Mouse (Mus musculus) forebrain, embryonic 12.5 days (tissue): ENCODE data around the gene Ubqln4. TPM values are rescaled to one million over a fixed set of nuclear protein-coding genes. Genes with fewer than 3 reads are reported as not detected.
A peak's percentile ranks its signal among the peaks of the same experiment; 100 is the strongest.

Experiments
- ATAC-seq: fragments of 200-750 bp; cut with Nextera tagmentation; 2 replicates; pipeline ENCODE4 v1.8.0; 2017; ENCODE audit warnings: moderate TSS enrichment; ENCODE audit not compliant: low FRiP score
- H3K27ac ChIP-seq: fragments of 300-500 bp; sonication (generic); 2 replicates; pipeline ENCODE4 v1.5.1; 2016; ENCODE audit warnings: mild to moderate bottlenecking
- H3K27me3 ChIP-seq: fragments of 300-500 bp; sonication (generic); 2 replicates; pipeline ENCODE4 v1.6.1; 2016; ENCODE audit warnings: mild to moderate bottlenecking
- H3K36me3 ChIP-seq: fragments of 300-500 bp; sonication (generic); replicated peaks from 2 replicates; pipeline ENCODE4 v1.6.1; 2016; ENCODE audit warnings: mild to moderate bottlenecking
- H3K4me1 ChIP-seq: fragments of 300-500 bp; sonication (generic); 2 replicates; pipeline ENCODE4 v1.6.1; 2016
- H3K4me2 ChIP-seq: fragments of 300-500 bp; sonication (generic); 2 replicates; pipeline ENCODE4 v1.6.1; 2016; ENCODE audit warnings: mild to moderate bottlenecking, moderate library complexity
- H3K4me3 ChIP-seq: fragments of 300-500 bp; sonication (generic); replicated peaks from 2 replicates; pipeline ENCODE4 v1.5.1; 2016; ENCODE audit warnings: mild to moderate bottlenecking
- H3K9ac ChIP-seq: fragments of 300-500 bp; sonication (generic); 2 replicates; pipeline ENCODE4 v1.6.1; 2016; ENCODE audit warnings: mild to moderate bottlenecking
- H3K9me3 ChIP-seq: fragments of 300-500 bp; sonication (generic); 2 replicates; pipeline ENCODE4 v1.6.1; 2016
- WGBS: fragments of 180-500 bp; shearing (Covaris S2); methylation state at CpG from one replicate; pipeline ENCODE4 v1.1.7; 2016; 5-methylcytosine and 5-hydroxymethylcytosine counted together
- polyA plus RNA-seq: library from polyadenylated mRNA; unstranded; fragments of >200 nt; fragmentation: Nextera tagmentation; extraction: Ambion mirVana; gene quantifications from 2 replicates; pipeline ENCODE4 v1.2.1, GENCODE M21; 2016

Gene Ubqln4
- polyA plus RNA-seq = 64.1 and 64.4 TPM in 2 replicates

DNA sequence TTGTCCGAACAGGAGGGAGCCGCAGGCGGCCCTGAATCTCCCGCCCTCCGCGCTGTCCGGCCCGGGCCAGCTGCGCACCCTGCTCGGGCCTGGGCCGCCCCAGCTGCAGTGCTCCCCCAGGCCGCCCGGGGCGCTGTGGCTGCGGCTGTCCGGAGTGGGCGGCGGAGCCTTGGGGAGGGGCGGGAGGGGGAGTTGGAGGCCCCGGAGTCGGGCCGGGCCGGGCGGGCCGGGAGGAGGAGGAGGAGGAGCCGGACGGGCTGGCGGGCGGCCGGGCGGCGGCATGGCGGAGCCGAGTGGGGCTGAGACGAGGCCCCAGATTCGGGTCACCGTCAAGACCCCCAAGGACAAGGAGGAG, at the start of gene Ubqln4:
Ubqln4 (plus strand) TSS at position 234 of the 355 bp plus-strand sequence.
- WGBS = 0% methylated on average over 34 of the region's 37 CpGs
- Histone ChIP-seq H3K27ac (peak within 1 kb of the TSS; percentile 95), H3K4me3 (peak within 1 kb of the TSS; percentile 83), H3K9me3 (no peaks in the 10 kb centered on the region), H3K9ac (peak within 1 kb of the TSS; percentile 96), H3K36me3 (peaks cover 29% of the 10 kb centered on the region), H3K27me3 (no peaks in the 10 kb centered on the region), H3K4me2 (peak within 1 kb of the TSS; percentile 62), H3K4me1 (peaks cover 37% of the 10 kb centered on the region)
- ATAC-seq = peak; percentile 90

GRCm38 (mm10) chr3:88503881-88504746, 49.4 kb upstream of the Ubqln4 start:
- no peak for ATAC-seq
- Histone ChIP-seq H3K27ac (no peak overlapping the region), H3K9ac (no peak overlapping the region), H3K4me1 (peaks cover 23% of the 10 kb centered on the region), H3K9me3 (no peaks in the 10 kb centered on the region), H3K4me2 (no peak overlapping the region), H3K27me3 (peaks cover 48% of the 10 kb centered on the region), H3K36me3 (no peaks in the 10 kb centered on the region), H3K4me3 (no peak overlapping the region)
- 40% methylated on average over 8 of the region's 8 CpGs for WGBS

GRCm38 (mm10) chr3:88505081-88505480, 48.5 kb upstream of the Ubqln4 start:
- Histone ChIP-seq H3K27me3 (peaks cover 48% of the 10 kb centered on the region), H3K4me1 (peaks cover 33% of the 10 kb centered on the region)

DNA sequence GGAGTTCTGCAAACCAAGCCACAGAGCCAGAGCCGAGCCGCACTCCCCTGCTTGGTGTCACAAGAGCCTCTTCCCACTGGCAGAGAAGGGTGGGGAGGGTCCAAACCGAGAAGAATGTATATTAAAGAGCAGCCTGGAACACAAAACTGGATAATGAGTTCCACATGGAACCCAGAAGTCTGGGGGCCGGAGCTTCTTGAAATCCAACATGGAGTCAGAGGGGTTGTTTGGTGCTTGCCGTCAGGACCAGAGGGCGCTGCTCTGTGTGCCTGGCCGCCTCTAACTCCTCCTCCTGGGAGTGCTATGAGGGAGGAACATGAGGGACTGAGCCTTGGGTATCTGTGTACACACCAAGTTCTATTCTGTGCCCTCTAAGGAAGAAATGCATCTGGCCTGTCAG, 47.8 kb upstream of the Ubqln4 start:
- H3K9ac ChIP-seq = no peak overlapping the region
- H3K27ac ChIP-seq = no peak overlapping the region
- no peak overlapping the region for H3K4me3 ChIP-seq
- no peak for ATAC-seq
- H3K4me1 ChIP-seq = peaks cover 40% of the 10 kb centered on the region
- H3K27me3 ChIP-seq = peaks cover 46% of the 10 kb centered on the region
- WGBS = 49% methylated on average over 7 of the region's 7 CpGs
- no peak overlapping the region for H3K4me2 ChIP-seq
- no peaks in the 10 kb centered on the region for H3K9me3 ChIP-seq
- no peaks in the 10 kb centered on the region for H3K36me3 ChIP-seq

More at GRCm38 (mm10) chr3:88505081-88505480, 48.5 kb upstream of the Ubqln4 start:
- Histone ChIP-seq H3K4me3 (no peak overlapping the region), H3K9ac (no peak overlapping the region), H3K36me3 (no peaks in the 10 kb centered on the region), H3K9me3 (no peaks in the 10 kb centered on the region), H3K4me2 (no peak overlapping the region), H3K27ac (no peak overlapping the region)
- WGBS = 67% methylated on average over 6 of the region's 6 CpGs
- no peak for ATAC-seq

DNA sequence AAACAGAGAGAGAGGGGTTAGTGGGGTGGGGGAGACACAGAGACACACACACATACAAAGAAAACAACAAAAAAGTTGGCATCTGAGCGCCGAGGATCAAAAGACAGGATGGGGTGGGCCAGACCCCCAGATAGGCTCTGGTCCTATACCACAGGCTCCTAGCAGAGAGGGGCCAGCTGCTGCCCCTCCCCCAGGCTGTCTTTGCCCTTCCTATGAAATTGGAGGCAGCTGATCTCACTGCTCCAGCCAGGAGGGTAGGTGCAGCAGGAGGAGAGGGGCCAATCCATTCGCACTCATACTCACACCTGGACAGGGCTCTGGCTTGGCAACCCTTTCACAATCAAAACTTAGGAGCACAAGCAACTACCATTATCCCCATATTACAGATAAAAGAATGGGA, 44.3 kb upstream of the Ubqln4 start:
- peaks cover 11% of the 10 kb centered on the region; the same call in 1 of the 2 replicates for H3K27me3 ChIP-seq
- ATAC-seq = no peak
- H3K36me3 ChIP-seq = no peaks in the 10 kb centered on the region
- peak overlapping the region; percentile 93 for H3K27ac ChIP-seq
- peak overlapping the region; percentile 37 for H3K4me3 ChIP-seq
- peak overlapping the region; percentile 54; the same call in 1 of the 2 replicates for H3K9ac ChIP-seq
- WGBS = 63% methylated on average over 3 of the region's 3 CpGs
- peak overlapping the region; percentile 58 for H3K4me2 ChIP-seq
- peaks cover 45% of the 10 kb centered on the region for H3K4me1 ChIP-seq
- no peaks in the 10 kb centered on the region for H3K9me3 ChIP-seq

GRCm38 (mm10) chr3:88509692-88510420, 43.7 kb upstream of the Ubqln4 start, which contains the start of gene Lmna:
Gene Lmna (minus strand): TSS chr3:88509956.
- peak; percentile 97 for ATAC-seq
- Histone ChIP-seq H3K9ac (peak within 1 kb of the TSS; percentile 54), H3K27me3 (peaks cover 8% of the 10 kb centered on the region; the same call in 1 of the 2 replicates), H3K36me3 (no peaks in the 10 kb centered on the region), H3K4me1 (peaks cover 45% of the 10 kb centered on the region), H3K9me3 (no peaks in the 10 kb centered on the region), H3K4me3 (peak within 1 kb of the TSS; percentile 37), H3K27ac (peak within 1 kb of the TSS; percentile 93), H3K4me2 (peak within 1 kb of the TSS; percentile 58)
- under 1% methylated on average over 31 of the region's 31 CpGs for WGBS

GRCm38 (mm10) chr3:88510421-88511289, 42.9 kb upstream of the Ubqln4 start:
- no peak; the same call in 1 of the 2 replicates for ATAC-seq
- peaks cover 45% of the 10 kb centered on the region for H3K4me1 ChIP-seq

GRCm38 (mm10) chr3:88511559-88511958, 42.0 kb upstream of the Ubqln4 start:
- WGBS = 73% methylated on average over 4 of the region's 4 CpGs
- H3K27ac ChIP-seq = no peak overlapping the region
- no peaks in the 10 kb centered on the region for H3K36me3 ChIP-seq
- peaks cover 8% of the 10 kb centered on the region; the same call in 1 of the 2 replicates for H3K27me3 ChIP-seq
- no peak overlapping the region for H3K4me3 ChIP-seq
- H3K9me3 ChIP-seq = no peaks in the 10 kb centered on the region
- no peak overlapping the region for H3K9ac ChIP-seq
- H3K4me1 ChIP-seq = peaks cover 45% of the 10 kb centered on the region
- ATAC-seq = no peak
- no peak overlapping the region for H3K4me2 ChIP-seq

More at GRCm38 (mm10) chr3:88510421-88511289, 42.9 kb upstream of the Ubqln4 start:
- Histone ChIP-seq H3K36me3 (no peaks in the 10 kb centered on the region), H3K4me3 (peak overlapping the region; percentile 37), H3K4me2 (peak overlapping the region; percentile 58), H3K27ac (peak overlapping the region; percentile 93), H3K9ac (peak overlapping the region; percentile 54), H3K9me3 (no peaks in the 10 kb centered on the region), H3K27me3 (peaks cover 6% of the 10 kb centered on the region; the same call in 1 of the 2 replicates)
- WGBS = 51% methylated on average over 13 of the region's 13 CpGs

DNA sequence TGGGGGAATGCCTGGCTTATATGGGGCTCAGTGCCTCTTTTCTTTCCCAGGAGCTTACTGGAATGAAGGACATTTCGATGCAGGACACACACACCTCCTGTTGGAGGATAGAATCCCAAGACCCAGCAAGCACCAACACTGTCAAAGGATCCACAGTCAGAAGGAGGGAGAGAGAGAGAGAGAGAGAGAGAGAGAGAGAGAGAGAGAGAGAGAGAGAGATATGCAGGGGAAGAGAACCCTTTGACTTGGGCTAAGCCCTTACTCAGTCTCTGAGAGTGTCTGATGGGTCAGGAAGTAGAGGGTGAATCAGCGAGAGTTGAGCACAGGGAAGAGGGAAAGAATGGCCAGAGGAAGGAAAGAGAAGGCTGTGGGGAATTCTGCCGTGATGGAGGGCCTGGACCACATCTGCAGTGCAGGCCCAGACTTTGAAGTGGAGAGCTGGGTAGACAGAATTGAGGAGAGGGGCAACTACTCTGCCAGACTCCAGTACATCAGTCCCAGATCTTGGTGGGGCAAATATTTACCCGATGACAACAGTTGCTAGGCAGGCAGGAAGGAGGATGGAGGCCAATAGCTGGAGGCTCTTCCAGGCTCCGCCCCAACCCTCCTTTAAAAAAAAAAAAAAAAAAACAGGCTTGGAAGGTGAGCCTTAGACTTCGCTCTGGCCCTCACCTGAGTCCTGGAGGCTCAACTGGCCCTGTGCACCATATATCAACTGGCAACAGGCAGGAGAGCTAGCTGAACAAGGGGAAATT, 41.2 kb upstream of the Ubqln4 start:
- H3K4me2 ChIP-seq = no peak overlapping the region
- peaks cover 45% of the 10 kb centered on the region for H3K4me1 ChIP-seq
- no peaks in the 10 kb centered on the region for H3K9me3 ChIP-seq
- 0 out of 2 replicates have a peak overlapping the region, but pooled peaks have one; percentile 38 for H3K27ac ChIP-seq
- peaks cover 9% of the 10 kb centered on the region; the same call in 1 of the 2 replicates for H3K27me3 ChIP-seq
- no peaks in the 10 kb centered on the region for H3K36me3 ChIP-seq
- no peak overlapping the region for H3K9ac ChIP-seq
- H3K4me3 ChIP-seq = no peak overlapping the region
- ATAC-seq = no peak
- WGBS = 42% methylated on average over 6 of the region's 6 CpGs

DNA sequence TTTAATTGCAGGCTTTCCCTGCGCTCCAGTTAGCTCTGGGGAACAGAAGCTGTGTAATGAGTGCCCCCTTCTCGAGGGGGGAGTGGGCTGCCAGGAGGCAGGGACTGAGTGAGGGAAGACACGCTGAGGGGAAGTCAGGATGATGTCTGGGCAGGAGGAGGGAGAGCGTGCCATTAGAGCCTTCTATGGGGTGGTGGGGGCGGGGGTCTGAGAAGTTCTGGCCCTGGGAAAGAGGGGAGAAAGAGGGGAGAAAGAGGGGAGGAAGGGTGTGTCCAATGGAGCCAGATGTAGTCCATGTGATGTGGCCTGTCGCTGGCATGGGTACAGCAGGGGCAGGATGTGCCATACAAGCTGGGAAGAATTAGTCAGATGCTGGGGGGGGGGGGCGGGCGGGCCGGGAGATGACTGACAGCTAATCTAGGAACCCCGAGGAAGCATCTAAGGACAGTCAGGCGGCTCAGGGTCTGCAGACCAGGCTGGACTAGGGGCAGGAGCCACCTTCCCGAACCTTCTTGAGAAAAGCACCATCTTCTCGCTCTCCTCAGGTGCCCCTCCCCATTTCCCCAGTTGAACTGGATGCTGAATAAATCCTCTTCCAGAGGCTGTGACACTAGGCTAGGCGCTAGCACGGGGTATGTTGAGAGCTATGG, 40.5 kb upstream of the Ubqln4 start:
- no peak overlapping the region for H3K9ac ChIP-seq
- H3K27me3 ChIP-seq = peaks cover 9% of the 10 kb centered on the region; the same call in 1 of the 2 replicates
- no peaks in the 10 kb centered on the region for H3K9me3 ChIP-seq
- peaks cover 45% of the 10 kb centered on the region for H3K4me1 ChIP-seq
- ATAC-seq = no peak
- 46% methylated on average over 12 of the region's 15 CpGs for WGBS
- no peak overlapping the region for H3K4me2 ChIP-seq
- no peak overlapping the region for H3K4me3 ChIP-seq
- no peaks in the 10 kb centered on the region for H3K36me3 ChIP-seq
- 0 out of 2 replicates have a peak overlapping the region, but pooled peaks have one; percentile 38 for H3K27ac ChIP-seq
